Mouse (Mus musculus): ENCODE measurements around the gene Nfatc2. TPM values are rescaled to one million over a fixed set of nuclear protein-coding genes. Genes with fewer than 3 reads are reported as not detected.
A peak's percentile ranks its signal among the peaks of the same experiment; 100 is the strongest.

Gene Nfatc2
- polyA plus RNA-seq, 1 experiment, result 4.2 TPM

GRCm38 (mm10) chr2:168608125-168608564, 6.7 kb upstream of the Nfatc2 start:
- no peak for TF ChIP-seq CTCF (IDR thresholded peaks at IDR 0.05; ENCODE audit: borderline replicate concordance, extremely low read depth, insufficient read depth, insufficient read length)
- no peak for DNase-seq (ENCODE audit: low read depth)

- no peak for DNase-seq (ENCODE audit: low read depth)
- no peak for TF ChIP-seq CTCF (IDR thresholded peaks at IDR 0.05; ENCODE audit: borderline replicate concordance, extremely low read depth, insufficient read depth, insufficient read length)
- TF ChIP-seq POLR2A (IDR thresholded peaks at IDR 0.05; ENCODE audit: borderline replicate concordance, extremely low read depth, insufficient read depth, insufficient read length, poor library complexity, severe bottlenecking), result no peak
Measured at GRCm38 (mm10) chr2:168604655-168605070, 3.2 kb upstream of the Nfatc2 start.

GRCm38 (mm10) chr2:168602387-168602741, 907 bp upstream of the Nfatc2 start:
- no peak for TF ChIP-seq POLR2A (IDR thresholded peaks at IDR 0.05; ENCODE audit: borderline replicate concordance, extremely low read depth, insufficient read depth, insufficient read length, poor library complexity, severe bottlenecking)
- TF ChIP-seq CTCF (IDR thresholded peaks at IDR 0.05; ENCODE audit: borderline replicate concordance, extremely low read depth, insufficient read depth, insufficient read length), result no peak
- no peak for DNase-seq (ENCODE audit: low read depth)

- peak; percentile 78 for DNase-seq (ENCODE audit: low read depth)
Measured at GRCm38 (mm10) chr2:168600750-168601490, 537 bp downstream of the Nfatc2 start.

GRCm38 (mm10) chr2:168595693-168596092, 5.8 kb downstream of the Nfatc2 start:
- no peak for TF ChIP-seq POLR2A (IDR thresholded peaks at IDR 0.05; ENCODE audit: borderline replicate concordance, extremely low read depth, insufficient read depth, insufficient read length, poor library complexity, severe bottlenecking)
- TF ChIP-seq CTCF (IDR thresholded peaks at IDR 0.05; ENCODE audit: borderline replicate concordance, extremely low read depth, insufficient read depth, insufficient read length), result no peak

More at GRCm38 (mm10) chr2:168600750-168601490, 537 bp downstream of the Nfatc2 start:
- no peak for TF ChIP-seq CTCF (IDR thresholded peaks at IDR 0.05; ENCODE audit: borderline replicate concordance, extremely low read depth, insufficient read depth, insufficient read length)
- TF ChIP-seq POLR2A (IDR thresholded peaks at IDR 0.05; ENCODE audit: borderline replicate concordance, extremely low read depth, insufficient read depth, insufficient read length, poor library complexity, severe bottlenecking), result no peak

GRCm38 (mm10) chr2:168593676-168594075, 7.8 kb downstream of the Nfatc2 start:
- DNase-seq (ENCODE audit: low read depth), result no peak
- TF ChIP-seq POLR2A (IDR thresholded peaks at IDR 0.05; ENCODE audit: borderline replicate concordance, extremely low read depth, insufficient read depth, insufficient read length, poor library complexity, severe bottlenecking) (no peak), CTCF (IDR thresholded peaks at IDR 0.05; ENCODE audit: borderline replicate concordance, extremely low read depth, insufficient read depth, insufficient read length) (no peak)

More at GRCm38 (mm10) chr2:168595693-168596092, 5.8 kb downstream of the Nfatc2 start:
- no peak for DNase-seq (ENCODE audit: low read depth)

GRCm38 (mm10) chr2:168593004-168593403, 8.5 kb downstream of the Nfatc2 start:
- no peak for DNase-seq (ENCODE audit: low read depth)

GRCm38 (mm10) chr2:168591076-168591475, 10.4 kb downstream of the Nfatc2 start:
- DNase-seq (ENCODE audit: low read depth), result no peak
- TF ChIP-seq POLR2A (IDR thresholded peaks at IDR 0.05; ENCODE audit: borderline replicate concordance, extremely low read depth, insufficient read depth, insufficient read length, poor library complexity, severe bottlenecking), result no peak
- TF ChIP-seq CTCF (IDR thresholded peaks at IDR 0.05; ENCODE audit: borderline replicate concordance, extremely low read depth, insufficient read depth, insufficient read length), result no peak

More at GRCm38 (mm10) chr2:168593004-168593403, 8.5 kb downstream of the Nfatc2 start:
- no peak for TF ChIP-seq POLR2A (IDR thresholded peaks at IDR 0.05; ENCODE audit: borderline replicate concordance, extremely low read depth, insufficient read depth, insufficient read length, poor library complexity, severe bottlenecking)
- no peak for TF ChIP-seq CTCF (IDR thresholded peaks at IDR 0.05; ENCODE audit: borderline replicate concordance, extremely low read depth, insufficient read depth, insufficient read length)

GRCm38 (mm10) chr2:168590556-168590955, 10.9 kb downstream of the Nfatc2 start:
- no peak for DNase-seq (ENCODE audit: low read depth)
- TF ChIP-seq CTCF (IDR thresholded peaks at IDR 0.05; ENCODE audit: borderline replicate concordance, extremely low read depth, insufficient read depth, insufficient read length) (no peak), POLR2A (IDR thresholded peaks at IDR 0.05; ENCODE audit: borderline replicate concordance, extremely low read depth, insufficient read depth, insufficient read length, poor library complexity, severe bottlenecking) (no peak)

- no peak for DNase-seq (ENCODE audit: low read depth)
Measured at GRCm38 (mm10) chr2:168590168-168590551, 11.3 kb downstream of the Nfatc2 start.

GRCm38 (mm10) chr2:168589368-168590167, 11.9 kb downstream of the Nfatc2 start:
- TF ChIP-seq CTCF (IDR thresholded peaks at IDR 0.05; ENCODE audit: borderline replicate concordance, extremely low read depth, insufficient read depth, insufficient read length) (no peak), POLR2A (IDR thresholded peaks at IDR 0.05; ENCODE audit: borderline replicate concordance, extremely low read depth, insufficient read depth, insufficient read length, poor library complexity, severe bottlenecking) (no peak)
- DNase-seq (ENCODE audit: low read depth), result no peak

More at GRCm38 (mm10) chr2:168590168-168590551, 11.3 kb downstream of the Nfatc2 start:
- no peak for TF ChIP-seq CTCF (IDR thresholded peaks at IDR 0.05; ENCODE audit: borderline replicate concordance, extremely low read depth, insufficient read depth, insufficient read length)
- no peak for TF ChIP-seq POLR2A (IDR thresholded peaks at IDR 0.05; ENCODE audit: borderline replicate concordance, extremely low read depth, insufficient read depth, insufficient read length, poor library complexity, severe bottlenecking)
